Mouse (Mus musculus): ENCODE data around the gene Eno4. TPM values are rescaled to one million over a fixed set of nuclear protein-coding genes. Genes with fewer than 3 reads are reported as not detected.

Eno4 gene
- 0.05 and 0.13 TPM in 2 replicates for polyA plus RNA-seq (2015; fragmentation: Nextera tagmentation; extraction: Ambion mirVana)

DNA sequence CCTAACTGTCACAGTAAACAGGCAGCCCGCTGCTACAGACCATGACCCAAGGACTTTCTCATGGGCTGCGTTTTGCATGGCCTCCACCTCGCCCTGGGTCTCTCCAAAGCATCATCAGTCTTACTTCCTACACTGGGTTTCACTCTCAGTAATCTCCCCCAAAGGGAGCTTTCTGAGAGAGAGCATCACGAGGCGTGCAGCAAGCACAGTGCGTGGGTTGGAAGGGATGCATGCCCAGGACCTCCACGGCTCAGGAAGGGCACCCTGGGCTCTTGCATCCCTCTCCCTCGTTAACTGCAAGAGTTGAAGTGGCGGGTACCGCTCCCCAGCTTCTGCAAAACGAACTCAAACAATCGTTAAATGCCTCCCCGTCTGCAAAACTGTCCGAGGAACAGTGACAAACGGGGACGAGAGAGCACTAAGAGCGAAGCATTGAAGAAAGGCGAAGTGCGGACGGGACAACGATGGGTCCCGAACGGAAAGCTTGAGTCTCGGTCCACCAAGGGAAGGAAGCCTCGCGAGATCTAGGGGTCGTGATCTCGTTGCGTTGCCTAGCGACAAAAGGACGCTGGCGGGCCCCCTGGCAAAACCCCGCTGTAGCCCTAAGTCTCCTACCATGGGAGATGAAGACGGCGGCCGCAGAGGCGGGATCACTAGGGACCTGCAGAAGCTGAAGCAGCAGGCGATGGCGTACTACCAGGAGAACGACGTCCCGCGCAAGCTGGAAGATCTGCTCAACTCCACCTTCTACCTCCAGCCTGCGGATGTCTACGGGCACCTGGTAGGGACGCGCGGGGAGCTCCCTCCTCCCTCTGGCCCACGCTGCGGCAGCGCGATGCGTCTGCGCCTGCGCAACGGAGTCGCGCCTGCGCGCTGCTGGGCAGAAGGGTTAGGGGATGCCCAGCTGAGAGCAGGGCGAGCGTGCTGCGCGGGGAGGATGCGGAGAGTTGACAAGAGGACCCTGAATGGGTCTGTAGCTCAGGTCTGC, at the start of gene Eno4, which contains the start of gene Hspa12a:
Eno4 (plus strand) TSS at position 585 of the 988 bp plus-strand sequence.
Hspa12a (minus strand) TSS at position 814 of the 988 bp plus-strand sequence.

Small RNAs within 50 kb of the gene (microRNA-seq; reads per million reads assigned to microRNA genes)
- gene Mir3086 = 0.93 reads per million

Other genes with a start within 250 kb of the Eno4 start
- not detected in 2 replicates for gene Pnliprp1, start 214.5 kb upstream of the Eno4 start, polyA plus RNA-seq (2015; fragmentation: Nextera tagmentation; extraction: Ambion mirVana)
- not detected in 2 replicates for gene Pnliprp2, start 183.7 kb upstream of the Eno4 start, polyA plus RNA-seq (2015; fragmentation: Nextera tagmentation; extraction: Ambion mirVana)
- gene 1700019N19Rik, start 149.0 kb upstream of the Eno4 start, polyA plus RNA-seq (2015; fragmentation: Nextera tagmentation; extraction: Ambion mirVana) = 0.75 and 0.77 TPM in 2 replicates
- 3.7 and 4.8 TPM in 2 replicates for gene Hspa12a, start 229 bp downstream of the Eno4 start, polyA plus RNA-seq (2015; fragmentation: Nextera tagmentation; extraction: Ambion mirVana)
- 4.9 and 6.7 TPM in 2 replicates for gene Shtn1, start 132.7 kb downstream of the Eno4 start, polyA plus RNA-seq (2015; fragmentation: Nextera tagmentation; extraction: Ambion mirVana)
- not detected in 2 replicates for gene Vax1, start 226.6 kb downstream of the Eno4 start, polyA plus RNA-seq (2015; fragmentation: Nextera tagmentation; extraction: Ambion mirVana)